Mouse (Mus musculus): ENCODE measurements at regions not wholly inside any gene's neighbourhood (a gene's known extent, or its start where the extent isn't known, plus 50 kb on each side); places are given as distances from the start of the nearest gene placed in this dataset.
A peak's percentile ranks its signal among the peaks of the same experiment; 100 is the strongest.

DNA sequence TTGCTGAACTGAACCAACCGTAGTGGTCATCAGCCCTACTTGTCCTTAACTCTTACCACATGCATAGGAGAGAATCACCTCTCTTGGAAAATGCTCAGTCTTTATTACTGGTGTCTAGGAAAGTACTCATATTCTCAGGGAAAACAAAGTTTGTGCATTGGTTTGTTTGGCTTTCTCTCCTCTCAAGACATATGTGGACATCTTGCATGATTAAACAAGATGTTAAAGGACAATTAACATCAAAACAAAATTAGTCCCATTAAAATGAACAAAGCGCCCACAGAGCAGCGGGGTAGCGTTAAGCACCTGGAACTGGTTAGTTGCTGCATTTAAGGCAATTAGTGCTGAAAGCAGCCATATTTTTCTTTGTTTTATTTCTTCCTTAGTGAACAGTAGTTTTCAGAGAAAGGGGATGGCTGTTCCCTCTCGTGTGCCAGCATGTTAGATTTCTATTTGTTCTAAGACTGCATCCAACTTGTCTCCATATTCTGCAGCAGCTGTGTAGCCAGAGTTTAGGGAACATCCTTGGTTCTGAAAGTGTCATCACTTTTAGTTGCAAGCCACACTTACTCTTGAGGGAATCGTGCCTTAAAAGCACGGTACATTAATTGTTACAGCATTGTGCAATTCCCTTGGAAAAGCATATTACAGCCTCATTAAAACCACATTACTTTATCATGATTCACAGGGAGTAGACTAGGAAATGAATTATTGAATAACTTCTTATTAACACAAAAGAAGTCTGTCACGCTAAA lies 137.7 kb downstream of the Ube2u start:
- no peak for TF ChIP-seq CTCF (IDR thresholded peaks at IDR 0.05; ENCODE audit: borderline replicate concordance, extremely low read depth, insufficient read depth, insufficient read length)
- no peak for TF ChIP-seq POLR2A (IDR thresholded peaks at IDR 0.05; ENCODE audit: borderline replicate concordance, extremely low read depth, insufficient read depth, insufficient read length, poor library complexity, severe bottlenecking)
- peak; percentile 62 for DNase-seq (ENCODE audit: low read depth)

- no peak for DNase-seq (ENCODE audit: low read depth)
- TF ChIP-seq POLR2A (IDR thresholded peaks at IDR 0.05; ENCODE audit: borderline replicate concordance, extremely low read depth, insufficient read depth, insufficient read length, poor library complexity, severe bottlenecking) (no peak), CTCF (IDR thresholded peaks at IDR 0.05; ENCODE audit: borderline replicate concordance, extremely low read depth, insufficient read depth, insufficient read length) (no peak)
These were observed 138.4 kb downstream of the Ube2u start for GRCm38 (mm10) chr4:100616916-100617488.

- no peak for DNase-seq (ENCODE audit: low read depth)
- no peak for TF ChIP-seq CTCF (IDR thresholded peaks at IDR 0.05; ENCODE audit: borderline replicate concordance, extremely low read depth, insufficient read depth, insufficient read length)
- no peak for TF ChIP-seq POLR2A (IDR thresholded peaks at IDR 0.05; ENCODE audit: borderline replicate concordance, extremely low read depth, insufficient read depth, insufficient read length, poor library complexity, severe bottlenecking)
These were observed 146.0 kb downstream of the Ube2u start for GRCm38 (mm10) chr4:100624656-100625055.

- TF ChIP-seq POLR2A (IDR thresholded peaks at IDR 0.05; ENCODE audit: borderline replicate concordance, extremely low read depth, insufficient read depth, insufficient read length, poor library complexity, severe bottlenecking) (no peak), CTCF (IDR thresholded peaks at IDR 0.05; ENCODE audit: borderline replicate concordance, extremely low read depth, insufficient read depth, insufficient read length) (no peak)
- no peak for DNase-seq (ENCODE audit: low read depth)
These were observed 147.9 kb downstream of the Ube2u start for GRCm38 (mm10) chr4:100626551-100626950.

- TF ChIP-seq CTCF (IDR thresholded peaks at IDR 0.05; ENCODE audit: borderline replicate concordance, extremely low read depth, insufficient read depth, insufficient read length) (no peak), POLR2A (IDR thresholded peaks at IDR 0.05; ENCODE audit: borderline replicate concordance, extremely low read depth, insufficient read depth, insufficient read length, poor library complexity, severe bottlenecking) (no peak)
- DNase-seq (ENCODE audit: low read depth) = peak; percentile 6
These were observed 142.1 kb upstream of the Cachd1 start for GRCm38 (mm10) chr4:100634388-100634787.

GRCm38 (mm10) chr4:100637597-100637996 lies 138.9 kb upstream of the Cachd1 start:
- no peak for DNase-seq (ENCODE audit: low read depth)

DNA sequence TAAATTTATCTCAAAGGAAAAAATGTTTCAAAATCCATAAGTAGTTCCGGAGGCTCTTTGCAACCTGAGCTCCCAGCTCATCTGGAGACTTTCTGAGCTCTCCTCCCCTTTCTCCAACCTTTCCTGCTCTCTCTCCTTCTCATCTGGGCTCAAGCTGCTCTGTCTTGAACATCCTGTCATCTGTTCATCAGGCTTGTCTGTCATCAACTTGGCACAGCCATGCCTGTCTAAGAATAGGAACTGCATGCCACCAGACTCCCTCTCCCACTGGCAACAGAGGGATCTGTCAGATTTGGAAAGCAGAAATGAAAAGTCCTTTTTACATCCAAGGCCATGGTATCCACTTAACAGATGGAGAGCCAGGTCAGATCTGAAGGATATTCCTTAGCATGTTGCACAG lies 115.3 kb upstream of the Cachd1 start:
- TF ChIP-seq POLR2A (IDR thresholded peaks at IDR 0.05; ENCODE audit: borderline replicate concordance, extremely low read depth, insufficient read depth, insufficient read length, poor library complexity, severe bottlenecking) = no peak
- no peak for TF ChIP-seq CTCF (IDR thresholded peaks at IDR 0.05; ENCODE audit: borderline replicate concordance, extremely low read depth, insufficient read depth, insufficient read length)
- peak; percentile 42 for DNase-seq (ENCODE audit: low read depth)

More at GRCm38 (mm10) chr4:100637597-100637996, 138.9 kb upstream of the Cachd1 start:
- TF ChIP-seq CTCF (IDR thresholded peaks at IDR 0.05; ENCODE audit: borderline replicate concordance, extremely low read depth, insufficient read depth, insufficient read length) (no peak), POLR2A (IDR thresholded peaks at IDR 0.05; ENCODE audit: borderline replicate concordance, extremely low read depth, insufficient read depth, insufficient read length, poor library complexity, severe bottlenecking) (no peak)

DNA sequence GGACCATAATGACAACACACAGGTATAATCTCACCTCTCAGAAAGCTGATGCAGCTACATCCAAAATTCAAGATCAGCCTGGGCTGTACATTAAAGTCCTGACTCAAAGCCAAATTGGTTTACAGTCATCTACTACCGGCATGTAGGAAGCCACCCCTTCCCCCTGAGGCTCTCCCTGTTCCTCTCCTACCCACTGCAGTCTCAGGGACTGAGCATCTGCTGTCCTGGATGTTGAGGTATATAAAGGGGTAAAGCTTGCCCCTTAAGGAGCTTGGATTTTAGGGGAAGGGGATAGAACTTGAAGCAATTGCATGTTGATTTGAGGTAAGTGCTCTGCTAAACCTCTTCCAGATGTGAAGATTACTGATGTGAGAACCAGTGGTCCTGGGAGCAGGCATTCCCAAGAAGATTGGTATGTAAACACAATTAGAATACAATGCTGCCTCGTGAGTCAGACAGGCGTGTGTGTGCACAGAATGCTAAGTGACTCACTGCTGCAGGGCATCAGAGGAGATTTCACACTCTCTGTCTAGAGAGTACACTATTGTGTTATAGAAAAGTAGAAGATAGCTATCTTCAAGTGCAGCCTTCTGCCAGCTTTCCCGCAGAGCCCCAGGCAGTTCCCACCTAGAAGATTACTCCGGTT lies 111.7 kb upstream of the Cachd1 start:
- no peak for TF ChIP-seq POLR2A (IDR thresholded peaks at IDR 0.05; ENCODE audit: borderline replicate concordance, extremely low read depth, insufficient read depth, insufficient read length, poor library complexity, severe bottlenecking)
- TF ChIP-seq CTCF (IDR thresholded peaks at IDR 0.05; ENCODE audit: borderline replicate concordance, extremely low read depth, insufficient read depth, insufficient read length) = no peak
- DNase-seq (ENCODE audit: low read depth) = peak; percentile 80

- TF ChIP-seq CTCF (IDR thresholded peaks at IDR 0.05; ENCODE audit: borderline replicate concordance, extremely low read depth, insufficient read depth, insufficient read length) (no peak), POLR2A (IDR thresholded peaks at IDR 0.05; ENCODE audit: borderline replicate concordance, extremely low read depth, insufficient read depth, insufficient read length, poor library complexity, severe bottlenecking) (no peak)
- no peak for DNase-seq (ENCODE audit: low read depth)
These were observed 105.9 kb upstream of the Cachd1 start for GRCm38 (mm10) chr4:100670553-100670952.

DNA sequence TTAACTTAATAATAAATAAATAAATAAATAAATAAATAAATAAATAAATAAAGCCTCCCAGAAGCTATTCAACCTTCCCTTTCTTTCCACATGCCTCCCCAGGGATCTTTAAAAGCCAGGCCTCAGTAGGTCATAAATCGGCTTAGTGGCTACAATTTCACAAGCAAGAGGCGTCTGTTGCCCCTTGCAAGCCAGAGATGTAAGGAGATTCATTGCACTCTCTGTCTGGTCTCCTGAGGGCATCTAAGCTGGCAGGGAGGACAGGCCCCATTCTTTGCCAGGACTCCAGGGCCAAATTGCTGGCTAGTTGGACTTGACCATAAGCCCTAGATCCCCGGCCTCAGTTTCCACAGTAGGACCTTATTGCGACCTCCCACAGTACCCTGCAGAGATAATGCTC lies 101.6 kb upstream of the Cachd1 start:
- DNase-seq (ENCODE audit: low read depth) = no peak
- TF ChIP-seq POLR2A (IDR thresholded peaks at IDR 0.05; ENCODE audit: borderline replicate concordance, extremely low read depth, insufficient read depth, insufficient read length, poor library complexity, severe bottlenecking) = no peak
- no peak for TF ChIP-seq CTCF (IDR thresholded peaks at IDR 0.05; ENCODE audit: borderline replicate concordance, extremely low read depth, insufficient read depth, insufficient read length)

GRCm38 (mm10) chr4:100683757-100684156 lies 92.7 kb upstream of the Cachd1 start:
- DNase-seq (ENCODE audit: low read depth) = peak; percentile 21
- no peak for TF ChIP-seq POLR2A (IDR thresholded peaks at IDR 0.05; ENCODE audit: borderline replicate concordance, extremely low read depth, insufficient read depth, insufficient read length, poor library complexity, severe bottlenecking)
- no peak for TF ChIP-seq CTCF (IDR thresholded peaks at IDR 0.05; ENCODE audit: borderline replicate concordance, extremely low read depth, insufficient read depth, insufficient read length)
